In the genomic region with DNA sequence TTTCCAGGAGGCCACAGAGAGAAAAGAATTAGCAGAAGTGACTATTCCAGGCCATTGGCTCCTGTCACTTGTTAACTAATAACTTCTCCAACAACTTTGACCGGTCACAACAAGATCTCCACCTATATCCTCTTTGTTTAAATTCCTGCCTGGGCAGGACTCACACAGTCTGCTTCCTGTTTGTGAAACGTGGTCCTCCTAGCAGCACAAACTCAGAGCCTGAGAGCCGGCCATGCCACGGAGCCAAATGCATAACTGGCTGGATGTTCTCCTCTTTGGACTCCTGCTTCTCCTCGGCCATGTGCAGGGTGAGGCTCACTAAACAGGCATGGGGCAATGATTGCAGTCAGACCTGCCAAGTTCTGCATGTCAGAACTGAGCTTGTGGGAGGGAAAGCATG, we compare ENCODE assay signal across 28 mouse cellular contexts. TPM values are rescaled to one million over a fixed set of nuclear protein-coding genes. Genes with fewer than 3 reads are reported as not detected.
DNase-seq lines count a peak whose midpoint lies in the region; ATAC-seq and TF ChIP-seq lines count a peak whose summit lies in the region.
"Had no signal": no experiment of that assay in that cellular context is flagged by ENCODE, and none has a peak within 500 bp of the region (broad histone marks: within the 10 kb centered on the region; RNA-seq: fewer than 3 reads in every experiment).

A gene (plus strand): TSS at position 133 of the 400 bp plus-strand sequence.

- no peaks in the 10 kb centered on the region for H3K79me2 ChIP-seq in liver, adult 2 months (ENCODE audit: control insufficient read depth, insufficient read depth, low read length)

- H3K27ac ChIP-seq in liver, adult 2 months (replicated peaks; ENCODE audit: insufficient read depth, low read depth, low read length): no peak within 1 kb of the TSS
- H3K27ac ChIP-seq in neural tube, embryonic 15.5 days (replicated peaks): no peak within 1 kb of the TSS
- H3K27ac ChIP-seq: embryonic facial prominence, embryonic 12.5 days; hindbrain, embryonic 12.5 days; limb, embryonic 13.5 days; liver, embryonic 14.5 days; macrophage; midbrain, embryonic 15.5 days; neural tube, embryonic 12.5 days had no signal

- H3K4me2 ChIP-seq in neural tube, embryonic 15.5 days: no peak within 1 kb of the TSS
- H3K4me2 ChIP-seq: embryonic facial prominence, embryonic 12.5 days; heart, embryonic 12.5 days; hindbrain, embryonic 12.5 days; limb, embryonic 13.5 days; midbrain, embryonic 15.5 days; neural tube, embryonic 12.5 days had no signal

- no peak within 1 kb of the TSS for H3K4me3 ChIP-seq in liver, adult 2 months (ENCODE audit: insufficient read depth, low read depth, low read length)
- H3K4me3 ChIP-seq in neural tube, embryonic 15.5 days (replicated peaks): no peak within 1 kb of the TSS
- H3K4me3 ChIP-seq: embryonic facial prominence, embryonic 12.5 days; heart, embryonic 12.5 days; hindbrain, embryonic 12.5 days; limb, embryonic 13.5 days; midbrain, embryonic 15.5 days; neural tube, embryonic 12.5 days had no signal

- no peak for TF ChIP-seq POLR2A in liver, adult 2 months (IDR thresholded peaks at IDR 0.05; ENCODE audit: extremely low read depth, insufficient read depth, low read length)

- DNase-seq in liver, adult 2 months (ENCODE audit: extremely low read depth, low read depth, low spot score): peak; percentile 44
- DNase-seq in liver: no peak
- DNase-seq in kidney, adult 8-10 months: peak; percentile 33 to 39
- peak; percentile 29 for DNase-seq in kidney, postnatal 10 days
- peak; percentile 4 for DNase-seq in lung, postnatal 14 days
- DNase-seq in left cerebral cortex, adult 11 months (ENCODE audit: low spot score): no peak
- DNase-seq: B cell, adult 2 months; cerebellum, adult 18-20 months; cerebellum, postnatal 14 days; forebrain, postnatal 0 days; gastrocnemius, postnatal 14 days; heart, adult 18-20 months; heart, postnatal 14 days; right cerebral cortex, postnatal 4 days had no signal

- WGBS in liver, adult 2 months: 9% methylated on average over 5 of the region's 5 CpGs
- WGBS in neural tube, embryonic 15.5 days: 85% methylated on average over 5 of the region's 5 CpGs

- no peak within 1 kb of the TSS for H3K9ac ChIP-seq in liver, adult 2 months (ENCODE audit: low read depth, low read length)
- H3K9ac ChIP-seq in neural tube, embryonic 15.5 days (replicated peaks): no peak within 1 kb of the TSS
- H3K9ac ChIP-seq: embryonic facial prominence, embryonic 12.5 days; forebrain, postnatal 0 days; heart, embryonic 12.5 days; hindbrain, embryonic 12.5 days; limb, embryonic 13.5 days; liver, embryonic 14.5 days; midbrain, embryonic 15.5 days; neural tube, embryonic 12.5 days had no signal

- H3K27me3 ChIP-seq in liver, adult 2 months (ENCODE audit: control insufficient read depth, insufficient read depth, low read length): no peaks in the 10 kb centered on the region
- no peaks in the 10 kb centered on the region for H3K27me3 ChIP-seq in neural tube, embryonic 15.5 days (replicated peaks)
- H3K27me3 ChIP-seq: CH12.LX; embryonic facial prominence, embryonic 12.5 days; heart, embryonic 12.5 days; hindbrain, embryonic 12.5 days; limb, embryonic 13.5 days; midbrain, embryonic 15.5 days; neural tube, embryonic 12.5 days; Patski had no signal

- H3K4me1 ChIP-seq in liver, adult 2 months (ENCODE audit: control insufficient read depth, insufficient read depth, low read length): peaks cover 5% of the 10 kb centered on the region; the same call in 1 of the 2 replicates
- H3K4me1 ChIP-seq in neural tube, embryonic 15.5 days: no peaks in the 10 kb centered on the region
- H3K4me1 ChIP-seq: embryonic facial prominence, embryonic 12.5 days; heart, embryonic 12.5 days; hindbrain, embryonic 12.5 days; limb, embryonic 13.5 days; midbrain, embryonic 15.5 days; neural tube, embryonic 12.5 days had no signal

- ATAC-seq in neural tube, embryonic 15.5 days (ENCODE audit: low FRiP score): no peak
- ATAC-seq: forebrain, postnatal 0 days; intestine, postnatal 0 days; midbrain, embryonic 15.5 days; Patski had no signal

- no peak for TF ChIP-seq CTCF in liver, adult 2 months (IDR thresholded peaks at IDR 0.05; ENCODE audit: low read depth, low read length)

- no peaks in the 10 kb centered on the region for H3K36me3 ChIP-seq in liver, adult 2 months (ENCODE audit: control insufficient read depth, insufficient read depth, low read length)
- no peaks in the 10 kb centered on the region for H3K36me3 ChIP-seq in neural tube, embryonic 15.5 days
- H3K36me3 ChIP-seq: embryonic facial prominence, embryonic 12.5 days; G1E; heart, embryonic 12.5 days; hindbrain, embryonic 12.5 days; limb, embryonic 13.5 days; midbrain, embryonic 15.5 days; neural tube, embryonic 12.5 days had no signal

- no peaks in the 10 kb centered on the region for H3K9me3 ChIP-seq in neural tube, embryonic 15.5 days (replicated peaks)
- H3K9me3 ChIP-seq: embryonic facial prominence, embryonic 12.5 days; G1E; heart, embryonic 12.5 days; hindbrain, embryonic 12.5 days; limb, embryonic 13.5 days; midbrain, embryonic 15.5 days; neural tube, embryonic 12.5 days had no signal

RNA-seq across cellular contexts. Expression of the gene that starts here (rescaled TPM):
- 0.07 and 0.46 TPM in 2 replicates for total RNA-seq in liver, adult 2 months (2014; rRNA removed)
- 0.05 and 0.29 TPM in 2 replicates for polyA plus RNA-seq in liver, adult 2 months (2012; rRNA removed)
- 0.15 and 0.40 TPM in 2 replicates for polyA plus RNA-seq in neural tube, embryonic 15.5 days (2015; fragmentation: Nextera tagmentation; extraction: Ambion mirVana)
- total RNA-seq: CH12.LX; forebrain, postnatal 0 days; left cerebral cortex, adult 18-20 months had no signal
- polyA plus RNA-seq: forebrain, postnatal 0 days; G1E; heart, embryonic 12.5 days; limb, embryonic 13.5 days; macrophage; Patski had no signal

Comparison
In these comparisons a context has a peak if more than half of its experiments do, and no peak if none do; other contexts are left out.
1. Peak in DNase-seq in liver, adult 2 months; RNA of the gene not detected or under 1 TPM.
2. DNase-seq: peak in kidney, adult 8-10 months (2 of 2), kidney, postnatal 10 days (single experiment) and lung, postnatal 14 days (single experiment); none in liver (single experiment) and left cerebral cortex, adult 11 months (single experiment).